Mouse (Mus musculus): ENCODE measurements at regions not wholly inside any gene's neighbourhood (a gene's known extent, or its start where the extent isn't known, plus 50 kb on each side); places are given as distances from the start of the nearest gene placed in this dataset.
A peak's percentile ranks its signal among the peaks of the same experiment; 100 is the strongest.

GRCm38 (mm10) chr5:91456924-91457323, 54.1 kb upstream of the Btc start:
- peak; percentile 65 for DNase-seq (ENCODE audit: low read depth, low spot score)

DNA sequence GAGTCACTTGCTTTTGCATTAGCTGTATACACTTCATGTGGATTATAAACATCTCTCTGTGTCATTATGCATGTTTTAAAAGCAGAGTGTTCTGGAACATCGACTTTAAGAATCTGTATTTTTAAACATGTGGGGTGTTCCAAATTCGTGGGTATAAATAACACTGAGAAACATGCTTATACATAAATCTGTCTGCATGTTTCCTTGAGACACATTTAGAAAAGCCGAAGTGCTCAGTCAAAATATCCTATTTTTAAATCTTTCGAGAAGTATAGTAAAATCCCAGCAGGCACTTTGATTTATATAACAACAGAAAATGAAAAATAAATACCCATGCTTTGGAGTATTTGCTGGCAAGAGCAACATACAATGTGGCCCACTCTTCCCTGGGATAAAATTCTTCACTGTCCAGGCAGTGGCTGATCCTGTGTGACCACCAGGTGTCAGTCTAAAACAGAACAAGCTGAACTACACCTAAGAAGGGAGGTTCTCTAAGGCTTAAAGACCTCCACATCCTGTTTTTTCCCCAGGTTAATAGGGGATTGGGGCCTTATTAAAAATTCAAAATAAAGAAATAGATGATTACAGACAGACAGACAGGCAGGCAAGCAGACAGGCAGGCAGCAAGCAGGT, 52.4 kb upstream of the Parm1 start:
- DNase-seq (ENCODE audit: low read depth, low spot score): peak; percentile 48
